Mouse (Mus musculus): ENCODE data around the gene Tyms.

GRCm38 (mm10) chr5:30104339-30104738, 30.9 kb upstream of the Tyms start:
- no peak for TF ChIP-seq CTCF (IDR thresholded peaks at IDR 0.05; ENCODE audit: low read depth, low read length)
- no peak for TF ChIP-seq POLR2AphosphoS5 (IDR thresholded peaks at IDR 0.05; ENCODE audit: insufficient replicate concordance, low read depth, low read length)
